Mouse (Mus musculus) ES-E14 (cell line): ENCODE measurements around the gene Fndc3b. TPM values are rescaled to one million over a fixed set of nuclear protein-coding genes. Genes with fewer than 3 reads are reported as not detected.

Experiments
- DNase-seq: peaks from one replicate; pipeline ENCODE4 v3.0.0-alpha.2; 2013; ENCODE audit warnings: low read depth, low spot score
- H3K27ac ChIP-seq: 2 replicates; pipeline ENCODE4 v1.5.1; 2012; ENCODE audit warnings: low read depth, mild to moderate bottlenecking, low read length, moderate library complexity, mixed read lengths; ENCODE audit not compliant: poor library complexity, insufficient read depth, severe bottlenecking
- H3K36me3 ChIP-seq: 2 replicates; pipeline ENCODE4 v1.6.1; 2012; ENCODE audit warnings: mild to moderate bottlenecking, low read length, moderate library complexity, mixed read lengths; ENCODE audit not compliant: control insufficient read depth, poor library complexity, insufficient read depth, severe bottlenecking
- H3K4me1 ChIP-seq, 2 experiments: fragments of 150-350 bp in 1 of 2; sonication (generic) in 1 of 2; 2 replicates each; pipeline ENCODE4 v1.6.1; 2012; ENCODE audit warnings: low read length in 2 of 2, mild to moderate bottlenecking in 1 of 2, mixed read lengths in 1 of 2; ENCODE audit not compliant: control insufficient read depth in 2 of 2, insufficient read depth in 2 of 2, poor library complexity in 1 of 2
- H3K4me3 ChIP-seq, 2 experiments: fragments of 150-350 bp in 1 of 2; sonication (generic) in 1 of 2; 2 replicates each; pipeline ENCODE4 v1.5.1; 2012; ENCODE audit warnings: low read length in 2 of 2, low read depth in 1 of 2, mild to moderate bottlenecking in 1 of 2, mixed read lengths in 1 of 2; ENCODE audit not compliant: insufficient read depth in 1 of 2, poor library complexity in 1 of 2, severe bottlenecking in 1 of 2
- H3K9ac ChIP-seq: 2 replicates; pipeline ENCODE4 v1.6.1; 2012; ENCODE audit warnings: low read depth, mild to moderate bottlenecking, low read length, mixed read lengths; ENCODE audit not compliant: poor library complexity, insufficient read depth, severe bottlenecking
- H3K9me3 ChIP-seq: fragments of 150-350 bp; sonication (generic); 2 replicates; pipeline ENCODE4 v1.6.1; 2012; ENCODE audit warnings: low read depth, mild to moderate bottlenecking, low read length; ENCODE audit not compliant: control insufficient read depth, insufficient read depth
- CHD2 ChIP-seq: IDR thresholded peaks from 2 replicates; pipeline ENCODE4 v1.6.1; 2014; ENCODE audit warnings: mild to moderate bottlenecking, low read depth, low read length, inconsistent platforms
- HCFC1 ChIP-seq: IDR thresholded peaks from 2 replicates; pipeline ENCODE4 v1.6.1; 2012; ENCODE audit warnings: low read length, inconsistent platforms, borderline replicate concordance; ENCODE audit not compliant: insufficient read depth
- MAFK ChIP-seq: IDR thresholded peaks from 2 replicates; pipeline ENCODE4 v1.6.1; 2014; ENCODE audit warnings: mild to moderate bottlenecking, low read depth, low read length, inconsistent platforms; ENCODE audit not compliant: insufficient read depth
- ZC3H11A ChIP-seq: IDR thresholded peaks from 2 replicates; pipeline ENCODE4 v1.6.1; 2012; ENCODE audit warnings: low read depth, mild to moderate bottlenecking, inconsistent platforms, low read length, borderline replicate concordance
- ZNF384 ChIP-seq: IDR thresholded peaks from 2 replicates; pipeline ENCODE4 v1.6.1; 2012; ENCODE audit warnings: low read depth, low read length, inconsistent platforms
- in situ Hi-C, 2 experiments: fragments of 600-800 bp; cut with MboI; formaldehyde crosslinking; loops; one replicate each; pipeline ENCODE4 v1.15.1; 2025; ENCODE audit warnings: low sequenced_read_pairs in 2 of 2, inconsistent platforms in 1 of 2; ENCODE audit not compliant: unreplicated experiment in 2 of 2
- total RNA-seq: library from RNA; depleted of rRNA; stranded (reverse); fragments of 300-350 nt; gene quantifications from 2 replicates; pipeline ENCODE4 v1.2.3, GENCODE M21; 2012

Fndc3b gene
- total RNA-seq, 1 experiment: 16.6 TPM

DNA sequence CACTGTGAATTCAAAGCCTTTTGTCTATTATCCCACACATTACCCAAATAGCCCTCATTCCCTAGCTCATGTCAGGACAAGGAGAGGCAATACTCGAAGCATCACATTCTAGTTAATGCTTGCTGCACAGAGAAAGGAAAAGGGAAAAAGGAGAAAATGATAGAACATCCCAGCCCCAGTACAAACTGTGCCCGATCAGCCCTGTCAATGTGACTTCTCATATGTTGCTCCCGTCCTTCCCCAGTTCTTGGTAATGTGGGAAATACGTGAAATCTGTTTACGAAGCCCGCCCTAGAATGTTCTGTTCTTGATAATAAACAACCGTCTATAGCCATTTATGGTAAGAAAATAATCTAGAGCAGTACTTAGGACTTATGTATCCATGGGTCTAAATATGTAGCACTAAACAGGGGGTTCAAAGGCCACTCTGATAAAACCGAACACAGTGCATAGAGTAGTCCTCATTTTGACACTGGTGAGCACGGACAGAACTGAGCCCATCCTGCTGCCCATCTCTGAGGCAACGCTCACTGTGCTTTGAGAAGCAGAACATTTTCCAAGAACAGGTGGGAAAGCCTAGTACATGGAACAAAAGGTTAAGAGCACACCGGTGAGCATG is 286.9 kb downstream of the Fndc3b start:
- Histone ChIP-seq H3K4me3 (no peak overlapping the region), H3K9me3 (no peaks in the 10 kb centered on the region), H3K4me1 (peaks cover 0 to 2% of the 10 kb centered on the region in 2 experiments; a peak in 1 of 4 replicates), H3K36me3 (no peaks in the 10 kb centered on the region; the same call in 1 of the 2 replicates), H3K9ac (no peak overlapping the region), H3K27ac (no peak overlapping the region)
- in situ Hi-C loops: no loop called here
- DNase-seq: no peak
- TF ChIP-seq MAFK (no peak), CHD2 (no peak), ZC3H11A (no peak), HCFC1 (no peak), ZNF384 (no peak)

GRCm38 (mm10) chr3:27422521-27422920 is 288.6 kb downstream of the Fndc3b start:
- in situ Hi-C loops: no loop called here
- H3K36me3 ChIP-seq: no peaks in the 10 kb centered on the region; the same call in 1 of the 2 replicates

GRCm38 (mm10) chr3:27421980-27422379 is 289.1 kb downstream of the Fndc3b start:
- Histone ChIP-seq H3K36me3 (no peaks in the 10 kb centered on the region; the same call in 1 of the 2 replicates), H3K9ac (no peak overlapping the region), H3K27ac (no peak overlapping the region)

More at GRCm38 (mm10) chr3:27422521-27422920, 288.6 kb downstream of the Fndc3b start:
- no peak overlapping the region for H3K9ac ChIP-seq
- H3K4me1 ChIP-seq: peaks cover 0 to 2% of the 10 kb centered on the region in 2 experiments; a peak in 1 of 4 replicates
- H3K27ac ChIP-seq: no peak overlapping the region
- DNase-seq: no peak
- H3K9me3 ChIP-seq: no peaks in the 10 kb centered on the region
- TF ChIP-seq ZNF384 (no peak), ZC3H11A (no peak), MAFK (no peak), CHD2 (no peak), HCFC1 (no peak)
- no peak overlapping the region for H3K4me3 ChIP-seq

DNA sequence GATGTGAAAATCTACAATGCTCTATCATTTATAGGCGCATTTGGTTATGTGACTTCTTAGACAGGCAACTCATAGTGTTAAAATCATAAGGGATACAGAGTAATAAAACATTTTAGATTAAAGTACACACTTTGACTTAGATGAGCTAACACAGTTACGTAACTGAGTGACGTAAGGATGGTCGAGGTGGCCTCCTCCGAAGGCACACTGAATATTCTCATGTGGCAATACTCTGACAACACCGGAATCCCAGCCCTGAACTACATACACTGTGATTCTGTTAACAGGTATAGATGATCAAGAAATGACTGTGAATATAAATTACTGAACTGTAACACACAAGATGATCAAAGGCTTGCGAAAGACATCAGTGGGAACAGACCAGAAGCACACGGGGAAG is 292.5 kb downstream of the Fndc3b start:
- in situ Hi-C loops: no loop called here
- no peak for DNase-seq
- no peak overlapping the region for H3K4me3 ChIP-seq
- no peak overlapping the region for H3K27ac ChIP-seq
- H3K4me1 ChIP-seq: peaks cover 0 to 2% of the 10 kb centered on the region in 2 experiments; a peak in 1 of 4 replicates
- no peak overlapping the region for H3K9ac ChIP-seq
- H3K9me3 ChIP-seq: no peaks in the 10 kb centered on the region
- TF ChIP-seq HCFC1: no peak
- TF ChIP-seq ZNF384: no peak
- no peak for TF ChIP-seq CHD2
- no peak for TF ChIP-seq ZC3H11A
- TF ChIP-seq MAFK: no peak
- H3K36me3 ChIP-seq: no peaks in the 10 kb centered on the region

More at GRCm38 (mm10) chr3:27421980-27422379, 289.1 kb downstream of the Fndc3b start:
- Histone ChIP-seq H3K4me3 (no peak overlapping the region), H3K4me1 (peaks cover 0 to 2% of the 10 kb centered on the region in 2 experiments; a peak in 1 of 4 replicates), H3K9me3 (no peaks in the 10 kb centered on the region)
- no peak for DNase-seq
- TF ChIP-seq HCFC1: no peak
- TF ChIP-seq ZC3H11A: no peak
- TF ChIP-seq ZNF384: no peak
- no peak for TF ChIP-seq MAFK
- TF ChIP-seq CHD2: no peak
- in situ Hi-C loops: no loop called here
